Mouse (Mus musculus) brain, embryonic 14.5 days (tissue): ENCODE measurements at regions not wholly inside any gene's neighbourhood (a gene's known extent, or its start where the extent isn't known, plus 50 kb on each side); places are given as distances from the start of the nearest gene placed in this dataset.

ENCODE experiments used
- CTCF ChIP-seq: fragments of 200-500 bp; IDR thresholded peaks from 2 replicates; pipeline ENCODE4 v1.5.1; 2012; ENCODE audit warnings: inconsistent platforms, mild to moderate bottlenecking, moderate library complexity, borderline replicate concordance; ENCODE audit not compliant: insufficient read depth, insufficient read length; ENCODE audit errors: extremely low read depth
- POLR2A ChIP-seq: fragments of 200-500 bp; IDR thresholded peaks from 2 replicates; pipeline ENCODE4 v1.6.1; 2012; ENCODE audit warnings: mild to moderate bottlenecking, inconsistent platforms, borderline replicate concordance; ENCODE audit not compliant: poor library complexity, insufficient read depth, insufficient read length, severe bottlenecking; ENCODE audit errors: extremely low read depth

DNA sequence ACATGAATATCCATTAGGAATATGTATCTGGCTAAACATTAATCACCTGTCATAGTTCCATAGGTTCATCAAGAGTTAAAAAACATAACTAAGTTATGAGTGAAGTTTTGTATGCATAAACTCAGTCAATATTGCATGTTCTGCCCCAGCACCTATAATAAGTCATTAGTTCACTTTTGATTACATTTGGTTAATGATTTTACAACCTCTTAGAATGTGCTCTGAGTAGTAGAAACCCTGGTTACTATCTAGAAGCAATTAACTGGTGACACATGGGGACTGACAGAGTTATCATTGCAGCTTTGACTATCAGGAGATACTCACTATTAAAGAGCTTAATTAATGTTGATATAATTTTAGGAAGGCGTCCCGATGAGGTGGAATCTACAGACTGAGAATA, 183.2 kb downstream of the Serpinb8 start:
- TF ChIP-seq CTCF (no peak), POLR2A (no peak)
